Mouse (Mus musculus) brain, adult 2 months (tissue): ENCODE measurements around the gene Arhgef28.

Experiments used
- DNase-seq: peaks from one replicate; pipeline ENCODE4 v3.0.0; 2011; ENCODE audit warnings: low read depth, low spot score

The Arhgef28 gene

GRCm38 (mm10) chr13:98205771-98206545 lies at the start of gene Arhgef28:
Gene Arhgef28 (minus strand): TSS chr13:98206439.
- DNase-seq: peak; percentile 68

- peak; percentile 92 for DNase-seq
These were observed 48.7 kb upstream of the Arhgef28 start for GRCm38 (mm10) chr13:98254921-98255320.

- DNase-seq: no peak
These were observed 43.4 kb upstream of the Arhgef28 start for GRCm38 (mm10) chr13:98249594-98249993.

GRCm38 (mm10) chr13:98245386-98245785 lies 39.1 kb upstream of the Arhgef28 start:
- no peak for DNase-seq

GRCm38 (mm10) chr13:98244571-98245350 lies 38.5 kb upstream of the Arhgef28 start:
- peak; percentile 15 for DNase-seq

GRCm38 (mm10) chr13:98241531-98242282 lies 35.5 kb upstream of the Arhgef28 start:
- peak; percentile 24 for DNase-seq

GRCm38 (mm10) chr13:98239978-98240641 lies 33.9 kb upstream of the Arhgef28 start:
- DNase-seq: peak; percentile 83

GRCm38 (mm10) chr13:98235451-98235850 lies 29.2 kb upstream of the Arhgef28 start:
- peak; percentile 48 for DNase-seq

GRCm38 (mm10) chr13:98230511-98230910 lies 24.3 kb upstream of the Arhgef28 start:
- no peak for DNase-seq

GRCm38 (mm10) chr13:98226225-98226624 lies 20.0 kb upstream of the Arhgef28 start:
- no peak for DNase-seq

GRCm38 (mm10) chr13:98222848-98223247 lies 16.6 kb upstream of the Arhgef28 start:
- DNase-seq: peak; percentile 31

- DNase-seq: no peak
These were observed 3.9 kb upstream of the Arhgef28 start for GRCm38 (mm10) chr13:98210137-98210536.

GRCm38 (mm10) chr13:98208842-98209241 lies 2.6 kb upstream of the Arhgef28 start:
- DNase-seq: peak; percentile 65

GRCm38 (mm10) chr13:98206546-98206870 lies 269 bp upstream of the Arhgef28 start:
- no peak for DNase-seq

- DNase-seq: no peak
These were observed 1.1 kb downstream of the Arhgef28 start for GRCm38 (mm10) chr13:98205111-98205510.

- DNase-seq: no peak
These were observed 1.9 kb downstream of the Arhgef28 start for GRCm38 (mm10) chr13:98204371-98204770.

- no peak for DNase-seq
These were observed 4.8 kb downstream of the Arhgef28 start for GRCm38 (mm10) chr13:98201436-98201835.

- no peak for DNase-seq
These were observed 13.6 kb downstream of the Arhgef28 start for GRCm38 (mm10) chr13:98192596-98192995.

- DNase-seq: no peak
These were observed 17.7 kb downstream of the Arhgef28 start for GRCm38 (mm10) chr13:98188500-98188899.

- no peak for DNase-seq
These were observed 18.3 kb downstream of the Arhgef28 start for GRCm38 (mm10) chr13:98187904-98188303.

GRCm38 (mm10) chr13:98186179-98186578 lies 20.1 kb downstream of the Arhgef28 start:
- DNase-seq: peak; percentile 73

- DNase-seq: no peak
These were observed 21.6 kb downstream of the Arhgef28 start for GRCm38 (mm10) chr13:98184632-98185031.
